Mouse (Mus musculus) hindbrain, embryonic 11.5 days (tissue): ENCODE data around the gene Lrrc29. TPM values are rescaled to one million over a fixed set of nuclear protein-coding genes. Genes with fewer than 3 reads are reported as not detected.

Experiments used
- ATAC-seq: fragments of 200-750 bp; cut with Nextera tagmentation; 2 replicates; pipeline ENCODE4 v1.8.0; 2017; ENCODE audit warnings: mild to moderate bottlenecking, moderate TSS enrichment, moderate library complexity; ENCODE audit not compliant: low FRiP score
- DNase-seq: peaks from one replicate; pipeline ENCODE4 v3.0.0-alpha.2; 2015; ENCODE audit warnings: low spot score
- H3K27ac ChIP-seq: fragments of 300-500 bp; sonication (generic); 2 replicates; pipeline ENCODE4 v1.5.1; 2014; ENCODE audit warnings: mild to moderate bottlenecking, low read depth, low read length
- H3K27me3 ChIP-seq: fragments of 300-500 bp; sonication (generic); 2 replicates; pipeline ENCODE4 v1.6.1; 2014; ENCODE audit warnings: mild to moderate bottlenecking, low read length, moderate library complexity, mixed read lengths; ENCODE audit not compliant: control insufficient read depth, insufficient read depth
- H3K36me3 ChIP-seq: fragments of 300-500 bp; sonication (generic); 2 replicates; pipeline ENCODE4 v1.6.1; 2014; ENCODE audit warnings: mild to moderate bottlenecking, low read length, moderate library complexity, mixed read lengths; ENCODE audit not compliant: control insufficient read depth, insufficient read depth
- H3K4me1 ChIP-seq: fragments of 300-500 bp; sonication (generic); replicated peaks from 2 replicates; pipeline ENCODE4 v1.6.1; 2014; ENCODE audit warnings: low read length, mixed read lengths; ENCODE audit not compliant: control insufficient read depth, insufficient read depth
- H3K4me2 ChIP-seq: fragments of 300-500 bp; sonication (generic); replicated peaks from 2 replicates; pipeline ENCODE4 v1.6.1; 2014; ENCODE audit warnings: mild to moderate bottlenecking, low read depth, low read length
- H3K4me3 ChIP-seq: fragments of 300-500 bp; sonication (generic); 2 replicates; pipeline ENCODE4 v1.5.1; 2014; ENCODE audit warnings: low read depth, low read length
- H3K9ac ChIP-seq: fragments of 300-500 bp; sonication (generic); 2 replicates; pipeline ENCODE4 v1.6.1; 2014; ENCODE audit warnings: low read depth, low read length
- H3K9me3 ChIP-seq: fragments of 300-500 bp; sonication (generic); 2 replicates; pipeline ENCODE4 v1.6.1; 2016; ENCODE audit warnings: low read length; ENCODE audit not compliant: control insufficient read depth
- WGBS: fragments of 180-500 bp; shearing (Covaris S2); extraction: QIAGEN DNeasy Blood & Tissue Kit; methylation state at CpG from one replicate; pipeline ENCODE4 v1.1.7; 2014; 5-methylcytosine and 5-hydroxymethylcytosine counted together
- polyA plus RNA-seq: library from polyadenylated mRNA; unstranded; fragments of >200 nt; fragmentation: Nextera tagmentation; extraction: Ambion mirVana; gene quantifications from 2 replicates; pipeline ENCODE4 v1.2.1, GENCODE M21; 2014

The Lrrc29 gene
- polyA plus RNA-seq, 1 experiment from 2014 or later: 1.2 TPM

DNA sequence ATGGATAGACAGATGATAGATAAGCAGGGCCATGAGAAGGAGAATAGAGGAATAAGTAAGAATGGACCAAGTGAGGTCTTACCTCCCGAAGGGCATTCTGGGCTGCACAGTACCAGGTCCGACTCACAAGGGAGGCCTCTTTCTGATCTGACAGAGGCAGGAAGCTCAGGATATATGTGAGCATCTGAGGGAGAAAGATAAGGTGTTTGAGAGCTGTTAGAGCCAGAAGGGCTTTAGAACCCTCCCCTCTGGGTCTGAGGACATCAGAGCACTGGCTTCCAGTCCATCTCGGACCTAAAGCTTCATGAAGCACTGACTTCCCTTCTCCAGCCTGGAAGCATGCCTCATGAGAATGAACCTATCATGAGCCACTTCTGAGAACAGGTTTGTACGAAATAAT is 2.9 kb downstream of the Lrrc29 start:
- 88% methylated on average over 4 of the region's 4 CpGs for WGBS
- no peak for DNase-seq
- no peak overlapping the region for H3K27ac ChIP-seq
- no peak for ATAC-seq
- H3K9ac ChIP-seq: no peak overlapping the region
- no peaks in the 10 kb centered on the region for H3K9me3 ChIP-seq
- no peak overlapping the region for H3K4me3 ChIP-seq
- H3K4me1 ChIP-seq: peaks cover 6% of the 10 kb centered on the region; the same call in 1 of the 2 replicates
- H3K27me3 ChIP-seq: no peaks in the 10 kb centered on the region
- H3K4me2 ChIP-seq: no peak overlapping the region
- 0 out of 2 replicates have a peak, but pooled peaks cover 3% of the 10 kb centered on the region for H3K36me3 ChIP-seq

DNA sequence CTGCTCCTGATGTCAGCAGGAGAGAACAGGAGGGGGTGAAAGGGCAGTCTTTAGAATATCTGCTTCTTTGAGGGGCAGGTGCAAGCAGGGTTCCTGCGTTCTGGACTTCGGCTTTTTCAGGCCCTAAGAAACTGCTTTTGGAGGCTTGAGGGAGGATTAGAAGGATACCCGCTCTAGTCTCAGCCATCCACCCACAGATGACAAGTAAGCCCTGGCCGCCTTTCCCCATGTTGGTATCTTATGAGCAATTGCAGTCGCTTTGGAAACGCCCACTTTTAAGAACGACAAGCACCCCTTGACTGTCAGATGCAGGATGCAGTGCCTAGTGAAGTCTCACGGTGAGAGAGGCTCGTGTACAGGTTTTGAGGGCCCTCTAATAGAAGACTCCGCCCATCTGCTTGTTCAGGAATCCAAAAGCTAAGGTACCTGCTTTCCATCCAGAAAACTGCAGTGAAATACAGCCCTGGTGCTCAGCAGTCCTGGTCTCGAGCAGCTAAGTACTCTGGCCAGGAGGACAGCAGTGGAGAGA is 7.4 kb downstream of the Lrrc29 start:
- no peak overlapping the region for H3K4me3 ChIP-seq
- ATAC-seq (no peak), DNase-seq (no peak)
- H3K4me1 ChIP-seq: no peaks in the 10 kb centered on the region
- H3K27ac ChIP-seq: no peak overlapping the region
- no peak overlapping the region for H3K9ac ChIP-seq
- no peaks in the 10 kb centered on the region for H3K9me3 ChIP-seq
- H3K36me3 ChIP-seq: 0 out of 2 replicates have a peak, but pooled peaks cover 2% of the 10 kb centered on the region
- H3K4me2 ChIP-seq: no peak overlapping the region
- no peaks in the 10 kb centered on the region for H3K27me3 ChIP-seq
- WGBS: 88% methylated on average over 11 of the region's 11 CpGs

DNA sequence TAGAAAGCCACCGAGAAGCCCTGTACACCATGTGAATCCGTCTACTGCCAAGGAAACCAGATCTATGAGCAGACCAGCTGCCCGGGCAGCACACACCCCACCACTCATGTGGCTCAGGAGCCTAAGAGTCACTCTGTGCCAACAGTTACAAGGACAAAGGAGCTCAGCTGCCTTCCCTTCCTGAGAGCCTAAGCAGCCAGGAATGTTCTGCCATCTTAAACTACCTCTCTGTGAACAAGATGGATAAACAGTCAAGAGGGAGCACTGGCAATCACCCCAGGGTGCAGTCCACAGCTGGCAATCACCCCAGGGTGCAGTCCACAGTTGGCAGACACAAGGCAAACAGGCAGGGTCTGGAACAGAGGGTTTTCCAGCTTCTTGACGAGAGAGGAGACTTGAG is 8.1 kb downstream of the Lrrc29 start:
- Histone ChIP-seq H3K4me3 (no peak overlapping the region), H3K9me3 (no peaks in the 10 kb centered on the region), H3K36me3 (0 out of 2 replicates have a peak, but pooled peaks cover 2% of the 10 kb centered on the region), H3K4me1 (no peaks in the 10 kb centered on the region), H3K27me3 (no peaks in the 10 kb centered on the region), H3K27ac (no peak overlapping the region), H3K9ac (no peak overlapping the region), H3K4me2 (no peak overlapping the region)
- 92% methylated on average over 4 of the region's 4 CpGs for WGBS
- DNase-seq (no peak), ATAC-seq (no peak)

- ATAC-seq: no peak
Observed at GRCm38 (mm10) chr8:105315073-105315769, 10.9 kb downstream of the Lrrc29 start.

DNA sequence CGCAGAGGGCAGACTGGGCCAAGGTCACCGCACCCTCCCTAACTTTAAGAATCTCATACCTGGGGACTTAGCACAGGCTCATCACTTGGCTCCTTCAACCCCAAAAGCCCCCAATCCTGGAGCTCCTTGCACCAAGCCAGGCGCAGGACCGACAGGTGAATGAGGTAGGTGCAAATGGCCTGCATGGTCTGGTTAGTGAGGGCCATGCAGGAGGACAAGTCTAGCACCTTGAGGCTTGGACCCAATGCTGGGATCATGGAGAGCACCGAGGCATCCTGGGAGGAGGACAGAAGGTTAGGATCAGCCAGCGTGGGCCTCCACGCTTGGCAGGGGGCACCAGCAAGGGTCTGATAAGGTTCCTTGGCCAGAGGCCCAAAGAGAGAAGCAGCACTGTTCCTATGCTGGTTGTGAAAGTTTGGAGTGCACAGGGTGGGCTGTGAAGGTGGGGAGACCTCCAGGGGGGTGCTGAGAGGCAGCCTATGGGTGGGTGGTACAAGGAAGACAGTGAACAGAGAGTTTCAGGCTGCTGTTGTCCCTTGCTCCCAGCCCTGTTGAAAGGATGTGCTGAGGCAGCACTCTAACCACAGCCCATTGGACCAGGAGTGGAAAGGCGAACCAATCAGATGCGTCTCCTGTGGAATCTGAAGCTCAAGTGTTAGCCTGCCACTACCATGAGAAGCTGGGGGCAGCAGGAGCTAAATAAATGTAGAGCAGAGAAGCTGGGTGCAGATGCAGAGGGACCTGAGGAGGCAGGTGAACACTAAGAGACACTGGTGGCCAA is 12.3 kb downstream of the Lrrc29 start:
- no peak overlapping the region for H3K4me2 ChIP-seq
- 0 out of 2 replicates have a peak, but pooled peaks cover 2% of the 10 kb centered on the region for H3K36me3 ChIP-seq
- no peak for DNase-seq
- 0 out of 2 replicates have a peak, but pooled peaks have one; percentile 27 for ATAC-seq
- H3K9me3 ChIP-seq: no peaks in the 10 kb centered on the region
- WGBS: 85% methylated on average over 9 of the region's 9 CpGs
- H3K27me3 ChIP-seq: no peaks in the 10 kb centered on the region
- no peak overlapping the region for H3K4me3 ChIP-seq
- no peak overlapping the region for H3K27ac ChIP-seq
- H3K9ac ChIP-seq: no peak overlapping the region
- no peaks in the 10 kb centered on the region for H3K4me1 ChIP-seq

More at GRCm38 (mm10) chr8:105315073-105315769, 10.9 kb downstream of the Lrrc29 start:
- Histone ChIP-seq H3K36me3 (0 out of 2 replicates have a peak, but pooled peaks cover 2% of the 10 kb centered on the region), H3K4me3 (no peak overlapping the region), H3K4me1 (no peaks in the 10 kb centered on the region), H3K27ac (no peak overlapping the region), H3K9me3 (no peaks in the 10 kb centered on the region), H3K27me3 (no peaks in the 10 kb centered on the region), H3K9ac (no peak overlapping the region), H3K4me2 (no peak overlapping the region)
- 91% methylated on average over 18 of the region's 18 CpGs for WGBS
- DNase-seq: no peak

- H3K27me3 ChIP-seq: no peaks in the 10 kb centered on the region
- no peaks in the 10 kb centered on the region for H3K4me1 ChIP-seq
- no peak overlapping the region for H3K4me3 ChIP-seq
- WGBS: 93% methylated on average over 8 of the region's 8 CpGs
- H3K9ac ChIP-seq: no peak overlapping the region
- 0 out of 2 replicates have a peak, but pooled peaks cover 2% of the 10 kb centered on the region for H3K36me3 ChIP-seq
- DNase-seq: no peak
- H3K9me3 ChIP-seq: no peaks in the 10 kb centered on the region
- no peak for ATAC-seq
- H3K27ac ChIP-seq: no peak overlapping the region
- no peak overlapping the region for H3K4me2 ChIP-seq
Observed at GRCm38 (mm10) chr8:105312891-105313481, 13.1 kb downstream of the Lrrc29 start.

DNA sequence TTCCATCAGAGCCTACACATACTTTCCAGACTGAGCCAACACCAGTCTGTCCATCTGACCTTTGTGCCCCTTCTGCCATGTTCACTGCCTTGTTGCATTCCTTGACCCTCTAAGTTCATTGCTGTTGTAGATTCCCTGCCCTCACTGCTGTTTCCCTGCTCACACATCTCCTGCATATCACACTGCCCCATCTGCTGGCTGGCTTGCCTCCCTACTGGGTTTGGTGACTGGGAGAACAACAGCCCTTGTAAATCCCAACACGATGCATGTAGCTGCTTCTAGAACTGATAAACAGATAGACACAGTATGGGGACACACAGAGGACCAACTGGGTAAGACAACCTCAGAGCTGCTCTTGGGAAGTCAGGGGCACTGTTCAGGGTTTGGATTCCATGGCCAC is 14.4 kb downstream of the Lrrc29 start:
- Histone ChIP-seq H3K36me3 (0 out of 2 replicates have a peak, but pooled peaks cover 5% of the 10 kb centered on the region), H3K4me1 (no peaks in the 10 kb centered on the region), H3K4me3 (no peak overlapping the region), H3K4me2 (no peak overlapping the region), H3K9ac (no peak overlapping the region), H3K9me3 (no peaks in the 10 kb centered on the region), H3K27me3 (no peaks in the 10 kb centered on the region), H3K27ac (no peak overlapping the region)
- ATAC-seq (no peak), DNase-seq (no peak)
- 94% methylated on average over 1 of the region's 1 CpGs for WGBS

DNA sequence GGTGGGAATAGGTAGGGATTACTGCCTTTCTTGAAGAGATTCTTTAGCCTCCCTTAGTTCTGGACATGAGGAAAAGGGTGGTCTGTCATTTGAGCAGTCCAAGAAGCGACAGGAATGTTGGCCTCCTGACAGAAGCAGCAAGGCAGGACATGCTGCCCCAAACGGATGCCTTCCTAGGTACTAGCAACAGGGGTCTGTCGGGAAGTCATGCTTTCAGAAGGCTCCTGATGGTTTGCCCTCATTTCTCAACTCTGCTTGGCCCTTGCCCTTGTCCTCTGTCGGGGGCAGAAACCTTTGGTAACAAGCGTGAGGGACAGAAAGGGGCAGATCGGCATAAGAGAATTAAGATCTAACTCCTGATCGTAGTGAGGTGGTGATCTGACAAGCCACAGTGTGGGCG is 16.0 kb downstream of the Lrrc29 start:
- Histone ChIP-seq H3K9me3 (no peaks in the 10 kb centered on the region), H3K9ac (no peak overlapping the region), H3K4me2 (no peak overlapping the region), H3K36me3 (0 out of 2 replicates have a peak, but pooled peaks cover 5% of the 10 kb centered on the region), H3K27me3 (no peaks in the 10 kb centered on the region), H3K4me1 (no peaks in the 10 kb centered on the region), H3K27ac (no peak overlapping the region), H3K4me3 (no peak overlapping the region)
- no peak for DNase-seq
- 86% methylated on average over 8 of the region's 8 CpGs for WGBS
- no peak for ATAC-seq
